Comparison of ENCODE assay signal across 8 mouse cellular contexts in the genomic region with DNA sequence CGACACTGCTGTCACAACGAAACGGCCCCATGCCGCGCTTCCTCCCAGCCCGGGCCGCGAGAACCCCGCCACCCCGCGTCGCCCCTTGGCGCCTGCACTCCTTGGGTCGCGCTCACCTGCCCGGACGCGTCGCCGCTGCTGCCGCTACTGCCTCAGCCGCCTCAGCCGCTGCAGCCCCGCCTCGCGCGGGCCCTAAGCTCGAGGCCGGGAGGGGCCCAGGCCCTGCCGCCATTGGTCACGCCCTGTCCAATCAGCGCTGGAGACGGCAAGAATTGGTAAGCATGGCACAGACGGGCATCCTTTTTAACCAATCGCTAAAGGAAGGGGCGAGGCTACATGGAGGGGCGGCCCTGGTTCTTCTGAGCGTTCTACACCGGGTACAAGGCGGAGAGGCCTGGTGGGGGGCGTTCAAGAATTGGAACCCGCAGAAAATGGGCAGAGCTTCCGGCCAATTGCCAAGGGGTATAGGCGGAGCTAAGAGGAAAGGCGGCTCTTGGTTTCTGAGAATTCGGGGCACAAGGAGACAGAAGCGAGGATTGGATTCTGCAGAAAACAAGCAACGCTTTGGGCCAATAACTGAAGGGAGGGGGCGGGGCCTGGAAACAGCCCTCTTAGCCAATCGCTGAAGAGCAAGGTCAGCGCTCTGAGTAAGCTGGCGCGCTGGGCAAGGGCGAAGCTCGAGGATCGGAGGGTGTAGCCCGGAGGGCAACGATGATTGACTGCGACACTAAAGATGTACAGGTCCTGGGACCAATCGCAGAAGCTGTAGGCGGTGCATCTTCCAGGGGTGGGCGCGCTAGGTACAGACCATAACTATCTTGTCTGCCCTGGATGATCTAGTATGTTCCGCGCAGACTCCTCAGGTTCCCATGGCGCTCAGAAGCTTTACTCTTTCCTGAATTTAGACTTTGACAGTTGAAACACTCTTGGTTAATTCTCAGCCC. TPM values are rescaled to one million over a fixed set of nuclear protein-coding genes. Genes with fewer than 3 reads are reported as not detected.
DNase-seq lines count a peak whose midpoint lies in the region; ATAC-seq and TF ChIP-seq lines count a peak whose summit lies in the region.

A gene (minus strand): TSS at position 194 of the 944 bp plus-strand sequence.

- H3K4me1 ChIP-seq in embryonic facial prominence, embryonic 13.5 days = peaks cover 22% of the 10 kb centered on the region
- H3K4me1 ChIP-seq in kidney, adult 2 months (ENCODE audit: control insufficient read depth, insufficient read depth, low read length) = peaks cover 29% of the 10 kb centered on the region; the same call in 1 of the 2 replicates
- H3K4me1 ChIP-seq in limb, embryonic 12.5 days (replicated peaks) = 0 out of 2 replicates have a peak, but pooled peaks cover 14% of the 10 kb centered on the region
- H3K4me1 ChIP-seq in midbrain, embryonic 15.5 days = peaks cover 23% of the 10 kb centered on the region
- H3K4me1 ChIP-seq in spleen, adult 2 months (ENCODE audit: control insufficient read depth, insufficient read depth, insufficient read length) = no peaks in the 10 kb centered on the region

- peak; percentile 99 for ATAC-seq in embryonic facial prominence, embryonic 13.5 days (ENCODE audit: insufficient number of reproducible peaks, insufficient read depth, low FRiP score, low TSS enrichment, low read depth)
- peak; percentile 99 for ATAC-seq in limb, embryonic 12.5 days (ENCODE audit: insufficient number of reproducible peaks, insufficient read depth, low FRiP score, low TSS enrichment, low read depth)
- ATAC-seq in midbrain, embryonic 15.5 days (replicated peaks) = peak; percentile 99

- H3K4me3 ChIP-seq in embryonic facial prominence, embryonic 13.5 days = peak within 1 kb of the TSS; percentile 69
- peak within 1 kb of the TSS; percentile 68 for H3K4me3 ChIP-seq in kidney, adult 2 months (ENCODE audit: insufficient read depth, low read depth, low read length)
- H3K4me3 ChIP-seq in limb, embryonic 12.5 days (replicated peaks) = peak within 1 kb of the TSS; percentile 66
- peak within 1 kb of the TSS; percentile 57 for H3K4me3 ChIP-seq in midbrain, embryonic 15.5 days
- peak within 1 kb of the TSS; percentile 69 for H3K4me3 ChIP-seq in spleen, adult 2 months (ENCODE audit: extremely low read depth, insufficient read depth, insufficient read length)

- H3K27ac ChIP-seq in embryonic facial prominence, embryonic 13.5 days = peak within 1 kb of the TSS; percentile 62; the same call in 1 of the 2 replicates
- peak within 1 kb of the TSS; percentile 83 for H3K27ac ChIP-seq in kidney, adult 2 months (ENCODE audit: insufficient read depth, low read depth, low read length)
- no peak within 1 kb of the TSS for H3K27ac ChIP-seq in limb, embryonic 12.5 days
- H3K27ac ChIP-seq in midbrain, embryonic 15.5 days = peak within 1 kb of the TSS; percentile 72
- peak within 1 kb of the TSS; percentile 63 for H3K27ac ChIP-seq in spleen, adult 2 months (ENCODE audit: insufficient read depth, low read length)

- no peak for TF ChIP-seq CTCF in kidney, adult 2 months (conservative IDR thresholded peaks at IDR 0.05; ENCODE audit: insufficient read depth, insufficient read length, low read depth, low read length)
- no peak for TF ChIP-seq CTCF in spleen, adult 2 months (IDR thresholded peaks at IDR 0.05; ENCODE audit: extremely low read depth, insufficient read depth, insufficient read length, insufficient replicate concordance)

- DNase-seq in 3134 (ENCODE audit: extremely low read depth, insufficient read length, low spot score) = peak; percentile 95
- DNase-seq in adrenal gland, postnatal 36 days = peak; percentile 96 to 98
- DNase-seq in heart, adult 18-20 months = peak; percentile 98 to 99
- peak; percentile 100 for DNase-seq in kidney, adult 2 months
- DNase-seq in spleen, adult 2 months (ENCODE audit: low read depth in 1 of 2, low spot score in 2 of 2) = peak; percentile 94 to 99

- WGBS in embryonic facial prominence, embryonic 13.5 days = under 1% methylated on average over 66 of the region's 66 CpGs
- WGBS in kidney, adult 2 months = under 1% methylated on average over 66 of the region's 66 CpGs
- WGBS in limb, embryonic 12.5 days = under 1% methylated on average over 66 of the region's 66 CpGs
- under 1% methylated on average over 66 of the region's 66 CpGs for WGBS in midbrain, embryonic 15.5 days
- under 1% methylated on average over 66 of the region's 66 CpGs for WGBS in spleen, adult 2 months

- peak within 1 kb of the TSS; percentile 88 for H3K4me2 ChIP-seq in embryonic facial prominence, embryonic 13.5 days
- H3K4me2 ChIP-seq in limb, embryonic 12.5 days = peak within 1 kb of the TSS; percentile 94
- peak within 1 kb of the TSS; percentile 92 for H3K4me2 ChIP-seq in midbrain, embryonic 15.5 days

- H3K27me3 ChIP-seq in embryonic facial prominence, embryonic 13.5 days = 0 out of 2 replicates have a peak, but pooled peaks cover 9% of the 10 kb centered on the region
- H3K27me3 ChIP-seq in kidney, adult 2 months (replicated peaks; ENCODE audit: control insufficient read depth, insufficient read depth, low read length) = no peaks in the 10 kb centered on the region
- H3K27me3 ChIP-seq in limb, embryonic 12.5 days = peaks cover 15% of the 10 kb centered on the region; the same call in 1 of the 2 replicates
- H3K27me3 ChIP-seq in midbrain, embryonic 15.5 days (replicated peaks) = peaks cover 12% of the 10 kb centered on the region
- H3K27me3 ChIP-seq in spleen, adult 2 months (ENCODE audit: control insufficient read depth, insufficient read depth, low read length) = no peaks in the 10 kb centered on the region

- H3K9ac ChIP-seq in embryonic facial prominence, embryonic 13.5 days = peak within 1 kb of the TSS; percentile 77
- H3K9ac ChIP-seq in limb, embryonic 12.5 days (replicated peaks) = peak within 1 kb of the TSS; percentile 69
- peak within 1 kb of the TSS; percentile 59 for H3K9ac ChIP-seq in midbrain, embryonic 15.5 days

- no peaks in the 10 kb centered on the region for H3K9me3 ChIP-seq in embryonic facial prominence, embryonic 13.5 days
- no peaks in the 10 kb centered on the region for H3K9me3 ChIP-seq in limb, embryonic 12.5 days
- no peaks in the 10 kb centered on the region for H3K9me3 ChIP-seq in midbrain, embryonic 15.5 days

- no peaks in the 10 kb centered on the region for H3K36me3 ChIP-seq in embryonic facial prominence, embryonic 13.5 days
- H3K36me3 ChIP-seq in kidney, adult 2 months (ENCODE audit: control insufficient read depth, insufficient read depth, low read length) = no peaks in the 10 kb centered on the region
- H3K36me3 ChIP-seq in limb, embryonic 12.5 days = no peaks in the 10 kb centered on the region
- no peaks in the 10 kb centered on the region for H3K36me3 ChIP-seq in midbrain, embryonic 15.5 days (replicated peaks)
- no peaks in the 10 kb centered on the region for H3K36me3 ChIP-seq in spleen, adult 2 months (ENCODE audit: control insufficient read depth, insufficient read depth, low read length)

- peak; percentile 83 for TF ChIP-seq POLR2A in kidney, adult 2 months (IDR thresholded peaks at IDR 0.05; ENCODE audit: low read depth, low read length)
- peak; percentile 71 for TF ChIP-seq POLR2A in spleen, adult 2 months (IDR thresholded peaks at IDR 0.05; ENCODE audit: low read depth, low read length)

RNA-seq across cellular contexts. Expression of the gene that starts here (rescaled TPM):
- total RNA-seq in adrenal gland, postnatal 36 days (2021) = 10 to 100 TPM; 28.5 to 44.0 TPM
- polyA plus RNA-seq in embryonic facial prominence, embryonic 13.5 days (2015; fragmentation: Nextera tagmentation; extraction: Ambion mirVana) = 4.9 and 5.5 TPM in 2 replicates
- total RNA-seq in heart, adult 18-20 months (2021) = 10 to 100 TPM; 53.5 to 54.8 TPM
- polyA plus RNA-seq in kidney, adult 2 months (2012; rRNA removed) = 129 and 132 TPM in 2 replicates
- 2.4 and 3.5 TPM in 2 replicates for polyA plus RNA-seq in limb, embryonic 12.5 days (2016; fragmentation: Nextera tagmentation; extraction: Ambion mirVana)
- polyA plus RNA-seq in midbrain, embryonic 15.5 days (2015; fragmentation: Nextera tagmentation; extraction: Ambion mirVana) = 8.7 and 10.9 TPM in 2 replicates
- 16.4 and 18.6 TPM in 2 replicates for polyA plus RNA-seq in spleen, adult 2 months (2012; rRNA removed)
